Mouse (Mus musculus) layer of hippocampus, postnatal 25 days (tissue): ENCODE data around the gene Tulp4. TPM values are rescaled to one million over a fixed set of nuclear protein-coding genes. Genes with fewer than 3 reads are reported as not detected.

Experiments used
- DNase-seq, 2 experiments: peaks; one replicate each; pipeline ENCODE4 v3.0.0; 2022; ENCODE audit warnings: mixed read lengths in 2 of 2, low spot score in 1 of 2; ENCODE audit errors: extremely low spot score in 1 of 2
- total RNA-seq, 2 experiments: library from RNA; stranded (reverse); gene quantifications; 2 replicates each; pipeline ENCODE4 v1.2.3; 2021

Gene Tulp4
- total RNA-seq: 100 to 1,000 TPM; 282 to 283 TPM

DNA sequence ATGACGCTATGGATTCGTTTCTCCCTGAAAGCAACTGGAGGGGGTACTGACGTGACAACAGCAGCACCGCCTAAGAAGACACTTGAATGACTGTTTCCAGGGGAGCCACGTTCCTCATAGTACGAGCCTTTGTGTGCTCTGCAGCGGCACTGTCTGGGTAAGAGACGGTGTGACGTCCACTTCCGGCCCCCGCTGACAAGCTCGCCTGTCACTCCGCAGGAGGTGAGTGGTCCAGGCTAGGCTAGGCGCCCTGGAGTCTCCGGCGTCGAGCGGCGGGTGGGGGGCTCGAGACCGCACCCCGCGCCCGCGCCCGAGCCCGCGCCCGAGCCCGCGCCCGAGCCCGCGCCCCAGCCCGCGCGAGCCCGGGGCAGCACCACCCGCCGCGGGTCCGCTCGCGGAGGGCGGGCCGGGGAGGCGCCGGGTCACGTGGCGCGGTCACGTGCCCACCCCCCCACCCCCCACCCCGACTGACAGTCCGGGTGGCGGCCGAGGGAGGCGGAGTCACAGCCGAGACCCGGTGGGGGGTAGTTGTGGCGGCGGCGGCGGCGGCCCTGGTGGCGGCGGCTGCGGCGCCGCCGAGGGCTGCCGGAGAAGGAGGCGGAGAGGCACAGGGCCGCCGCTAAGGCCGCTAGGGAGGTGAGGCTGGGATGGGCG, at the start of gene Tulp4:
Gene Tulp4, plus strand, starts transcription at position 77 of the 654 bp plus-strand sequence.
- DNase-seq: peak; percentile 66 to 77

DNA sequence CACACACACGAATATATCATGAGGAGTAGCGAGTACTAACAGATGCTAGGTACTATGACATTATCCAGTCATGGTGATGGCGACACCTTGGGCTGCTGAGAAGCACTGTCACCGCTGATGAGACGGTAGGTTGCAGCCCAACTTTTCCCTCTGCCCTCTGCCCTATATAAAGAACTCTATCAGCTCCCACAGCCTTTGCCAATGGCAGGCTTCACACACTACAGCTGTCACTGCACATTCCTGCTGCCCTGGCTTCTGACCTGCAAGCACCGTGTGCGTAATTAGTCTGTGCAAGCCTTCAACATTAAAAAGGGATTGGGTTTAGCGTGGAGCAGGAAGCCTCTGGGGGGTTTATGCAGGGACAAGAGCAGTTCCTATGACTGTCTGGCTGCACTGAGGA, 43.4 kb upstream of the Tulp4 start:
- DNase-seq: no peak

DNA sequence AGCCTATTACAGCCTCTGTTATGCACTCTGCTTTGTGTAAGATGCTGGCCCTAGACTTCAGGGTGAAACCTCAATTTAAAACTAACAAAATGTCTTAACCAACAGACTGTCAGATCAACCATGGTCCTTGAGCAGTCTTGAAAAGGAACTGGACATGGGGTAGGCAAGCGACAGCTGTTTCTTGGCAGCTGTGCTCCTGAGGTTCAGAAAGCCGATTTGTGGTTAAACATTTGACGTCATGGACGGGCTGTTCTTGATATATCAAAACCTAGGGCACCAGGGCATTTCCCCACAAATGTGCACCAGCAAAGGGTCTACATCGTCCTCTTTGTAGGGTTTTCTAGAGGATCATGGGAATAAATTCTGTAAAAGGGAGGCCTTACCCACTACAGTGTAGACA, 42.7 kb upstream of the Tulp4 start:
- DNase-seq: no peak

DNA sequence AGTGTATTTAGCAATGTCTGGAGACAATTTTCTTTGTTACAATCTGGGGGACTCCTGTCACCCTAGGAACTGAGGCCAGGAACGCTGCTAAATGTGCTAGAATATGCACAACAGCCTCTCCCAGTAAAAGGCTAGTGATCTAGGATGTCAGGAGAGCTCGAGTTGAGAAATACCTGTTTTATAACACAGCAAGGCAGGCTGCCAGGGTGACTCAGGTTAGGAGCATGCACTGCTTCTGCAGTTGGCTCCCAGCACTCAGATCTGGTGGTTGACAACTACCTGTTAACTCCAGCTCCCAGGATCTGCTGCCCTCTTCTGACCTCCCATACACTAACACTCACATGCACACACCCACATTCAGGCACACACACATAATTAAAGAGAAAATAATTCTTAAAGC, 40.2 kb upstream of the Tulp4 start:
- no peak for DNase-seq

DNA sequence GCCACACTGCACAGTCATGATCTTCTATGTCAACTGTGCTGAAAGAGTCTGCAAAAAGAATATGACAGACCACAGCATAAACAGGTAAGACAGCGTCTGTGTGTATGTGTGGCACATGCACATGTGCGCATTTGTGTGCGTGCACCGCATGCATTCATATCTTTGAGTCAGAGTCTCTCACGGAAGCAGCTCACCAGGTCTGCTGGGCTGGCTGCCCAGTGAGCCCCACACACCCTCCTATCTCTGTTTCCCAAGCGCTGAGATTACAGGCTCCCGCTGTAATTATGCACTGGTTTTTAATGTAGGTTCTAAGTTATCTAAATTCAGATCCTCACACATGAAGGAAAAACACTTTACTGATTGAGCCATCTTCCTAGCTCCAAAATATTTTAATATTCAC, 38.6 kb upstream of the Tulp4 start:
- DNase-seq: no peak

DNA sequence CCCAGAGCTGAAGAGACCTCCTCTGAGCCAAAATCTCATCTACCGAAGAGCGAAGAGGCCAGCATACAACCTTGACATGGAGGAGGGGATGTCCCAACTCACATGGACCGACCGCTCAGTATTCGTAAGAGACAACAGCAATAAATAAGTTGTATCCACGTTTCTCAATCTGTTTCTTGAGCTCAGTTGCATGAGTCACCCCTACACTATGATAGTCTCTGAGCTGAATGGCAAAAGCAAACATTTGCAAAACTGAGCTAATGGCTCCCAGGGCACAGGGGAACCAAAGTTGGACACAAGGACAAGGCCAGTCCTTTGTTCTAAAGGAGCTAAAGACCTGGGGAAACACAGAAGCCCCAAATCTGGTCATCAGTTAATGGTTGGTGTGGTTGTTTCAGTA, 36.4 kb upstream of the Tulp4 start:
- DNase-seq: no peak

DNA sequence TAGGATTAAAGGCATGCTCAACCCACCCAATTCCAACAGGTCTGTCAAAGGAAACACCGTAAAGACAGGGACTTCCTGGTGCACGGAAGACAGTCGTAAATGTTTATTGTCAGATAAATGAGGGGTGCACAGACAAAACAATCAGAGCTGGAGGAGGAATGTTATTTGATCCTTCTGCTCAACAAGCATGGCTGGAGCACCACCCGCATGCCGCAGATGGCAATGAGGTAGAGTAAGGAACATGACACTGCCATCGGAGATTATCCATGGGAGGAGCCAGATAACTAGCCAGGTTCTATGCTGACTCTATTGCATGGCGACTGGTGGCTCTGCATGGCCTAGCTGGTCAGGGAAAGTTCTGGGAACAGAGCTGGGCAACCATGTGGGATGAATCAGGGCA, 32.8 kb upstream of the Tulp4 start:
- no peak for DNase-seq

DNA sequence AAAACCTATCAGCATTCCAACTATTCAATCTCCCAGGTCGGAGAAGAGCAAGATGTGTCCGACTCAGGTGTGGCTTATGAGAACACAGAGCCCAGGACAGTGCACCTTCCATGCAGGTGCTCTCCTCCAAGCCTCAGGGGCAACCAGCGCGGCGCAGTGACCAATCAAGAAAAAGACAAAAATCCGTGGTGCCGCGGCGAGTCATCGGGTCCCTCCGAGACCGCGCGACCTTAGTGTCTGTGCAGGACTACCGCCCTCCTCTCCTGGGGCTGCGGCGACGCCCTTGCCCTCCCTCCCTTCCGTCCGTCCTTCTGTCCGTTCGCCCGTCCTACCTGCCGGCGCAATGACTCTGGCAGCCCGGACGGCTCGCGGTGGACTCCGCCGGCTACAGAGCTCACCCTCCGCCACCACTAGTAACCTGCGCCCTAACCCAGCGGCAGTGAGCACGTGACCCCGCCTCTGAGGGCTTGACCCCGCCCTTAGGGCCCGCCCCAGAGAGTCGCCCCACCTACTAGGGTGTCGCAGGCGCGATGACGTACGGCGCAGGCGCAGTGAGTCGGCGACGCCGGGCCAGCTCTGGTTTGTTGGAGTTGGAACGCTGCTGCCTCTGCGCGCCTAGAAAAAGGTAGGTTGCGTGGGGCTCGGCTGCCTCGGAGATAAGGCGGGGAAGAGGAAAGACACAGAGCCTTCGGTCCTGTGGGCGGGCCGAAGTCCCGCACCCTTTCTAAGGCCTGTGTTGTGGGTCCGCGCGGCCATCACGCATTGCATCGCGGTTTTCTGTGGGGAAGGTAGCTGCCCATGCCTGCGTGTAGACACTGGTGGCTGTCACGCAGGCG, 26.7 kb upstream of the Tulp4 start, which contains the start of the genes Serac1 and Gtf2h5:
Gene Serac1, minus strand, starts transcription at position 455 of the 836 bp plus-strand sequence.
Gene Gtf2h5, plus strand, starts transcription at position 500 of the 836 bp plus-strand sequence.
- peak; percentile 98 for DNase-seq

DNA sequence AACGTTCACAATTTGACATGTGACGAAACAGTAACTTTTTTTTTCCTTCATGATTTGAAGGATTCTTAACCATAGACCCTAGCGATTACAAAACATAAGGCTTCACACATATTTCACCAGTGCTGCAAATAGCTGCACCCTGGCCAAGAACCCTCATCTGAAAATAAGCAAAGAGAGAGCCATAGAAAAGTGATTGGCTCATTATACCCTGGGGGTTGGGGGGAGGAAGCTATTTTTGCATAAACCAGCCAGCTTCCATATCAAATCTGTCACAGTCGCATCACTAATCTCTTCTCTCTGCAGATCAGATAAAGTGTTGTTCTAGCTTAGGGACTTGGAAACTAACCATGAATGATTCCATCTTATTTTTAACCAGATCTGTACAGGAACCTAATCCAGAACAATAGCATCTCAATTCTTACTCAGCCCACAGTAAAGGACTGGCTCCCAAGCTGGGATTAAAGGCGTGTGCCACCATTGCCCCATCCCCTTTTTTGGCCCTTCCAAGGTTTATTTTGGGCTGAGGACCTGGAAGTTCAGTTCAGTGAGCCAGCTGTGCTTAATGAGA, 22.8 kb upstream of the Tulp4 start:
- DNase-seq: no peak

DNA sequence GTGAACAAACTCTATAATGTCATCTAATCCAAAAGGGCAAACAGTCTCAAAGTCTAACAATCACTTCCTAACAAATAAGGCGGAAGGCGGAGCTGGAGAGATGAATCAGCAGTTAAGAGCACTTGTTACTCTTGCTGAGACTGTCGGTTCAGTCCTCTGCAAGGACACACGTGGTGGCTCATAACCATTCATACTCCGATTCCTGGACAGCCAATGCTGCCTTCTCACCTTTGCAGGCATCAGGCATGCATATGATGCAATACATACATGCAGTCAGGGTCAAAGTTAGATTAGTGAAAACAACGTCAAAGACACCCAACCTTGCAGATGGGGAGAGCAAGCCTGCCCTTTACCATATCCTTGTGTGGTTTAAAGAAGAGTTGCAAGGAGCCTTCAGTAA, 14.6 kb upstream of the Tulp4 start:
- no peak for DNase-seq

DNA sequence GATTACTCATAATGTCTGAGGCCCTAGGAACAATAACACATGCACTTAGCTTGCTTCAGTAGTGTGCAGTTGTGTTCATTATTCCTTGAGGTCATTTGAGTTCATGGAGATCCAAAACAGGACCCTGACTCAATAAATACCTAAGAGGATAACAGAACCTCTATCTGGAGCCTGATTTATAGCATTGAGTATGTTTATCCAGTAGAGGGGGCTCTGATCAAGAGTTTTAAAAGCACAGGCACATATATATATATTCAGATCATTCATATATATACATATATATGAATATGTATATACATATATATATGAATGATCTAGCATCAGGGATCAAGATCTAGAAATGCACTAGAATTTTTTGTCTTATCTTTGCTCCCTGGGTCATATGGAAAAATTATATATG, 10.7 kb upstream of the Tulp4 start:
- DNase-seq: no peak

DNA sequence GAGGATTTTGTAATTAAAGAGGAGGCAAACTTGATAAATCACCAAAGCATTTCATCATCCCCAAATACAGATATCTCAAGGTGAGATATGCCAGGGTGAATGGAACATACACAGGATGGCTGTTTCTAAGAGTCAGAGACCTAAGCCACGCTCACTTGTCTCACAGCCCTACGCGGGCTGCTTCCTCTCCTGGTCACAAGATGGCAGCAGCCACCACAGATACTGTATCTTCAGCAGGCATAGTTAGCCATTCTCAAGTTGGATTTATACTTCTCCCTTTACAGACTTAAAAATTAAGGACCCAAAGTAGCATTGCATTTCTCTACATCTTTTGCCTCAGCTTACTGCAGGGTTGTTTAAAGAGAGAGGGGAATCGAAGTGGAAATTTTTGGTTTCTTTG, 8.4 kb upstream of the Tulp4 start:
- DNase-seq: peak in 1 of 2 experiments; percentile 56

DNA sequence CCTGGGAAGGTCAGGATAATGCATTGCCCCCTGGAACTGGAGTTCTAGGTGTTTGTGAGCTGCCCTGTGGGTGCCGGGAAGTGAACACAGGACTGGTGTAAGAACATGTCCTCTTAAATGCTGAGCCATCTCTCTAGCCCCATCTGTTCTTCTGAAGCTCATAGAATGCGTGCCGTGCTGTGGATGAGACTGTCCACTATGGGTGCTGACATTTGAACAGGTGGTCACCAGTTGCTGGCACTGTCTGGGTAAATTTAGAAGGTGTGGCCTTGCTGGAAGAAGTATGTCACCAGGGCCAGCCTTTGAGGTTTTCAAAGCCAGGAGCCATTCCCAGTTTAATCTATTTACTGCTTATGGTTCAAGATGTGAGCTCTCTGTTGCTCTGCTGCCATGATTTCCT, 4.0 kb upstream of the Tulp4 start:
- no peak for DNase-seq

DNA sequence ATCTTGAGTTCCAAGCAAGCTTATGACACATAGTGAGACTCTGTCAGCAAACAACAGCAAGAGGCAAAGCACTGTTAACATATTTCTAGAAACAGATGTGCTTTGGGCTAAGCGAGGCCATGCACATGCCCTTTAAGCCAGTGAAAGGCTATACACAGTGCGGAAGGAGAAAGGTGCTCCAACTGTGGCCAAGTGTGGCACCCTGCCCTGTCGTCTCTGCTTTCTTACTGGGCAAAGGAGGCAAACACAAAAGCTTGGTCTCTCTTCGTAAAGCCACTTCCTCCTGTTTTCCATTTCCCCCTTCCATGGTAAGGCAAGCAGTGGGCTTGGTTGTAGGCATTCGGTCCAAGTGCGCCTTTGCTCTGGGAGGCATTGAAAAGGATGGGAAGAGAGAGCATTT, 2.7 kb upstream of the Tulp4 start:
- no peak for DNase-seq

DNA sequence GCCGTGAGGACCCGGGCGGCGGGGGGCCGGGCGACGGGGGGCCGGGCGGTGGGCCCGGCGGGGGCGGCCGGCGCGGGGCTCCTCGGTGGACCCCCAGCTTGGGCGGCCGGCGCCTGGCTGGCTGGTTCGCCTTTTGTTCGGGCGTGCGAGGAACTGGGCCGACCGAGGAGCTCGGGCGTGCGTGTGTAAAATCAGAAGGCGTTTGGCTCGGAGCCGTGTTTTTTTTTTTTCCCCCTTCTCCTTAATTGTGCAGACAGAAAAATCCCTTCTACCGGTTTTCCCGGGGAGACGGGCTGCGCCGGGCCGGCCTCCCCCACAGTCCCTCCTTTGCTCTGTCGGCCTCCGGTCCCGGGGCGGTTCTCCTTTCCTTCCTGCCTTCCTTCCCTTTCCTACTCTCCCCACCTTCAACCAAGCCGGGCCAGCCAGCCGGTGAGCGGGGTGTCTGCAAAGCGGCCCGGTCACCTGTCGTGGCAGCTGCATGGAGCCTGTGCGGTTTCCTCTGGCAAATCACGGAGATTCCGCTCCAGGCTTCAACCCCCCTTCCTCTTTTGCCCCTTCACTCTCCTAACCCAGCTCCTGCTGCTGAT, 871 bp downstream of the Tulp4 start:
- peak; percentile 40 to 60 for DNase-seq

DNA sequence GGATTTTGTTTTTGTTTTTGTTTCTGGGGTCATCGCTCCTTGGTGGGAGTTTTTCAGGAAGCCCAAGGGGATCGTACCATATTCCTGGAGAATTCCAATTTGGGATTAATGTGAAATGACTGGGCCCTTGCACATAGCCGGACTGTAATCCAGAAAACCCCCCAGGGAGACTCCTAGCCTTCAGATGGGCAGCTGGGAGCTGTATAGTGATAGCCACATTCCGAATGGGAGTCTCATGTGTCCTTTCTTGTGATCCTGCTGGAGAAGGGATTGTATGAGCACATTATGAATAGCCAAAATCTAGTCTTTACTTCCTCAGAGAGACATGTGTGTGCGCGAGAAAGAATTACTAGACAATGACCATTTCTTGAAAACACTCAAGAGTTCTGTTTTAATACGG, 1.9 kb downstream of the Tulp4 start:
- no peak for DNase-seq

DNA sequence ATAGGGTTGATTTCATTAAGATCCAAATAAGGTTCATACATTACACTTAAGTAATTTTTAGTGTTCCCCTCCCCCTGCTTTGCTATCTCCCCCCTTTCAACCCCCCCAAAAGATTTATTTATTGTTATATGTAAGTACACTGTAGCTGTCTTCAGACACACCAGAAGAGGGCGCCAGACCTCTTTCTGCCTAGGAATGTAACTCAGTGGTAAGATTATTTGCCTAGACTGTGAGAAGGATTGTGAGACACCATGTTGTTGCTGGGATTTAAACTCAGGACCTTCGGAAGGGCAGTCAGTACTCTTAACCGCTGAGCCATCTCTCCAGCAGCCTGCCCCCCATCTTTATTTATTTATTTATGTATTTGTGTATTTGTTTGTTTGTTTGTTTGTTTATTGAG, 4.7 kb downstream of the Tulp4 start:
- DNase-seq: peak in 1 of 2 experiments; percentile 29

DNA sequence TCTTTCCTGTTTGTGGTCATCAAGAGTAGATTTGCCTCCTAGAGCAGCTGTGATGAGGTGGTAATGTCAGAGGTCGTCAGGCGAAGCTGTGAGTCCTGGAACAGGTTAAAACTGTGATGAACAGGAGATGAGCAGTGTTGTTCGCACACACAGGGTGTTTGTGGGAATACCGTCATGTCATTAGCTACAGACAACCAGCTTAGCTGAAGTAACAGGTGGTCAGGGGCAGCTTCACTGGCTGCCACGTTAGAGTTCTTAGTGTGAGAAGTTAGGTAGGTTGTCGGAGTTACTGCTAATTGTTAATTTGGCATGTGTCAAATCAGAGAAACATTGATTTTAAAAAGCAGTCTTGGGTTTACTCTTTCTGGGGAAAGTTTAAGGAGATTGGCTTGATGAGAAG, 7.4 kb downstream of the Tulp4 start:
- DNase-seq: no peak

DNA sequence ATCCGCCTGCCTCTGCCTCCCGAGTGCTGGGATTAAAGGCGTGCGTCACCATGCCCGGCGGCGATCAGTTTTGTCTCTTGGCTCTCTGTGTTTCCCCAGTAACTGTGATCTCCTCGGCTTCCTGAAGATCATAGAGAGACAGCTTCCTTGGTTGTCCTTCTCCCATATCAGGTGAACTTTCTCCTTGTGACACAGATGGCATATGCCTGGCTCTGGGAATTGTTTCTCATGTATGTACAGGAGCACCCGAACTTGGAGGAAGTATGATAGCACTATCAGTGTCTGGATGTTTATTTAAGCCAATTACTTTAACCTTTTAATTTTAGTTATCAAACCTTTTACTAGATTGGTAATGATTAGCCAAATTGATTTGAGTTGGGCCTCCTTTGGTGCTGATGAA, 8.8 kb downstream of the Tulp4 start:
- DNase-seq: no peak

DNA sequence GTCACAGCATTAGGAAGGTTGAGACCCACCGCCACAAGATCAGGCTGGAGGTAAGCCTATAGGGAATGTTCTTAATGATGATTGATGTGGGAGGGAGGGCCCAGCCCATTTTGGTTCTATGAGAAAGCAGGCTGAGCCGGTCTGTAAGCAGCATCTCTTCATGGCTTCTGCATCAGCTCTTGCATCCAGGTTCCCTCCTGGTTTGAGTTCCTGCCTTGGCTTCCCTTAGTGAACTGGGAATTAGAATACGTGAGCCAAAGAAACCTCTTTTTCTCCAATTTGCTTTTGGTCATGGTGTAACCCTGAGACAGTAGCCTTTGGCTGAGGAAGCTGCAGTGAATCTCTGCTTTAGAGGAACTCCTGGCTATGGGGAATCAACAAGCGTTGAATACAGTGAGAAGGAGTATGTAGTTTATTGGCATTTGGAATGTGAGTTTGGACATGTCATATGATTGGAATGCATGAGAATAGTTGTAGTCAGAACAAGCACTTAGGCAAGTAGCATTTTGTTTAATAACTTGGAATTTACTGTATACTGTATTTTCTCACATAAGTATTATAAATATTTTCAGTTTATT, 11.0 kb downstream of the Tulp4 start:
- DNase-seq: no peak

DNA sequence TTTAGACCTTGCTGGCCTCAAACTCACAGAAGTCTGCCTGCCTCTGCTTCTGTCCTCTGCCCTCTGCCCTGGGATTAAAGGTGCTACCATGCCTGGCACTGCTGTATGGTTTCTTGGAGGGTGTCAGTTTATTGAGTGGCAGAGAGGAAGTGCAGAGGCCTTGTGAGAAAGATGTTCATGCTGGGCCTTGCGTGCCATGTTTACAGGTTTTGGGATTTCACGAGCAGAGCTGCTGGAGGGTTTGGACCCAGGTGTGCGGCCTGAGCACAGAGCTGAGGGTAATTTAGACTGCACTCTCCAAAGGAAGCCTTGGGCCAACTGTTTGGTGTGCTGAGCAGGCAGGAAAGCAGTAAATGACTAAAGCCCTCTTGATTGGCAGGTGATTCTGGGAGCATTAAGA, 11.7 kb downstream of the Tulp4 start:
- DNase-seq: no peak
